Comparison of ENCODE assay signal across 11 mouse cellular contexts in the genomic region with DNA sequence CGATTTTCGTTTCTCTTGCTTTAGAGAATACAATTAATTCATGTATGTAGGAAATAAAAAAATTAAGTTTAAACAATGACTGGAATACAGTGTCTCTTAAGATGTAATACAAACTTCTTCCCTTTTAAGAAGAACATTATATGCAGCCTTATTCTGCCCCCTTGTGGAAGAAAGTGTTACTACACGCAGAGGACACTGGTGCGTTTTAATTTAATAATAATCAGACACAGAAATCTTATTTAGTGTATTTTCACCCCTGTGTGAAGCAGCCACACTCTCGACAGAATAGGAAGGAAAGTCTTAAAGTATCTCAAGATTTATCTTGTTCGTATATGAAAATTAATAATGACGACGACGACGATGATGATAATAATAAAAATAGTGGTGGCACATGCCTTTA. TPM values are rescaled to one million over a fixed set of nuclear protein-coding genes. Genes with fewer than 3 reads are reported as not detected.
DNase-seq lines count a peak whose midpoint lies in the region; ATAC-seq and TF ChIP-seq lines count a peak whose summit lies in the region.
"Had no signal": no experiment of that assay in that cellular context is flagged by ENCODE, and none has a peak within 500 bp of the region (broad histone marks: within the 10 kb centered on the region; RNA-seq: fewer than 3 reads in every experiment).

No protein-coding gene starts in this region.

- H3K4me2 ChIP-seq in embryonic facial prominence, embryonic 14.5 days (ENCODE audit: low read depth, low read length) = no peak overlapping the region
- H3K4me2 ChIP-seq in liver, embryonic 14.5 days (ENCODE audit: low read depth) = no peak overlapping the region

- H3K36me3 ChIP-seq in embryonic facial prominence, embryonic 14.5 days (ENCODE audit: control insufficient read depth, insufficient read depth, low read length) = no peaks in the 10 kb centered on the region
- H3K36me3 ChIP-seq in liver, embryonic 14.5 days (replicated peaks; ENCODE audit: control insufficient read depth, insufficient read depth, low read depth) = no peaks in the 10 kb centered on the region

- no peaks in the 10 kb centered on the region for H3K9me3 ChIP-seq in embryonic facial prominence, embryonic 14.5 days (ENCODE audit: control insufficient read depth, low read length)
- H3K9me3 ChIP-seq in liver, embryonic 14.5 days (ENCODE audit: control insufficient read depth, low read length) = no peaks in the 10 kb centered on the region

- no peak for ATAC-seq in embryonic facial prominence, embryonic 14.5 days (ENCODE audit: low read depth)
- no peak for ATAC-seq in liver, embryonic 14.5 days (ENCODE audit: insufficient read depth)

- peaks cover 24% of the 10 kb centered on the region for H3K4me1 ChIP-seq in embryonic facial prominence, embryonic 14.5 days (ENCODE audit: control insufficient read depth, insufficient read depth, low read length)
- H3K4me1 ChIP-seq in liver, embryonic 14.5 days (replicated peaks; ENCODE audit: control insufficient read depth in 2 of 2, insufficient read depth in 2 of 2, low read length in 1 of 2) = peaks cover 0 to 31% of the 10 kb centered on the region in 2 experiments; a peak in 2 of 4 replicates

- no peak overlapping the region for H3K4me3 ChIP-seq in embryonic facial prominence, embryonic 14.5 days (ENCODE audit: low read depth, low read length)
- no peak overlapping the region for H3K4me3 ChIP-seq in liver, embryonic 14.5 days (ENCODE audit: insufficient read depth in 1 of 2, low read depth in 2 of 2, low read length in 2 of 2)
- H3K4me3 ChIP-seq: myocyte had no signal

- TF ChIP-seq EP300 in liver, embryonic 14.5 days (IDR thresholded peaks at IDR 0.05; ENCODE audit: low read depth) = no peak

- TF ChIP-seq CTCF in liver, embryonic 14.5 days (IDR thresholded peaks at IDR 0.05; ENCODE audit: low read depth) = peak; percentile 76

- intact Hi-C loops in left cerebral cortex, postnatal 14 days (cut with DNase I) = loop anchor here (2.0 to 5.0 kb wide), 3 partner anchors 78 to 266 kb away; a partner anchor contains a TSS

- H3K9ac ChIP-seq in embryonic facial prominence, embryonic 14.5 days (ENCODE audit: low read depth, low read length) = no peak overlapping the region
- no peak overlapping the region for H3K9ac ChIP-seq in liver, embryonic 14.5 days (replicated peaks)

- H3K27ac ChIP-seq in embryonic facial prominence, embryonic 14.5 days (replicated peaks; ENCODE audit: low read depth, low read length) = no peak overlapping the region
- H3K27ac ChIP-seq in liver, embryonic 14.5 days = no peak overlapping the region

- H3K27me3 ChIP-seq in embryonic facial prominence, embryonic 14.5 days (replicated peaks; ENCODE audit: control insufficient read depth, insufficient read depth, low read length) = no peaks in the 10 kb centered on the region
- no peaks in the 10 kb centered on the region for H3K27me3 ChIP-seq in liver, embryonic 14.5 days (ENCODE audit: control insufficient read depth, insufficient read depth, low read length)

- WGBS in embryonic facial prominence, embryonic 14.5 days = 31% methylated on average over 10 of the region's 10 CpGs
- 23% methylated on average over 10 of the region's 10 CpGs for WGBS in liver, embryonic 14.5 days (ENCODE audit: insufficient replicate concordance)

- peak; percentile 65 for DNase-seq in adrenal gland, postnatal 10 days
- DNase-seq in adrenal gland, adult 8-10 months = no peak
- peak; percentile 76 to 81 for DNase-seq in left cerebral cortex, postnatal 14 days (ENCODE audit: low spot score in 2 of 2)
- DNase-seq in left cerebral cortex, adult 8-10 months (ENCODE audit: low spot score in 2 of 2) = no peak
- DNase-seq in ZHBTc4 (ENCODE audit: low read depth, low spot score) = peak; percentile 70
- peak; percentile 64 for DNase-seq in embryonic facial prominence, embryonic 14.5 days (ENCODE audit: low spot score)
- DNase-seq in liver, embryonic 14.5 days (ENCODE audit: low read depth in 3 of 3, low spot score in 3 of 3) = peak; percentile 41 to 65 (median 57)
- DNase-seq in spleen, postnatal 36 days (ENCODE audit: low spot score in 2 of 2) = peak; percentile 51 to 78

RNA-seq across cellular contexts. Expression of a gene that starts 45.1 kb away (rescaled TPM):
- total RNA-seq in adrenal gland, postnatal 10 days (2021) = not detected
- total RNA-seq in adrenal gland, adult 8-10 months (2022) = not detected
- total RNA-seq in left cerebral cortex, postnatal 14 days (2021) = not detected
- total RNA-seq in left cerebral cortex, adult 8-10 months (2022) = not detected
- not detected in 2 replicates for polyA plus RNA-seq in embryonic facial prominence, embryonic 14.5 days (2014; fragmentation: Nextera tagmentation; extraction: Ambion mirVana)
- polyA plus RNA-seq in liver, embryonic 14.5 days (2012; rRNA removed) = not detected in 2 replicates
- not detected in 2 replicates for polyA plus RNA-seq in liver, embryonic 14.5 days (2014; fragmentation: Nextera tagmentation; extraction: Ambion mirVana)
- polyA plus RNA-seq: C2C12; heart, embryonic 14.5 days; myocyte had no signal

Comparison
In these comparisons a context has a peak if more than half of its experiments do, and no peak if none do; other contexts are left out.
1. DNase-seq: peak in adrenal gland, postnatal 10 days (single experiment), left cerebral cortex, postnatal 14 days (2 of 2), ZHBTc4 (single experiment), embryonic facial prominence, embryonic 14.5 days (single experiment), liver, embryonic 14.5 days (3 of 3) and spleen, postnatal 36 days (2 of 2); none in adrenal gland, adult 8-10 months (single experiment) and left cerebral cortex, adult 8-10 months (0 of 2).